Mouse (Mus musculus): ENCODE results near the gene Aqp7. TPM values are rescaled to one million over a fixed set of nuclear protein-coding genes. Genes with fewer than 3 reads are reported as not detected.

Gene Aqp7
- polyA plus RNA-seq (2012; rRNA removed) = 0.12 TPM in 1 of 2 replicates, not detected in the other

GRCm38 (mm10) chr4:41047524-41048271 is at the start of gene Aqp7:
Gene Aqp7, minus strand, starts transcription at chr4:41048139.

Other genes starting within 250 kb of the Aqp7 start
- gene B4galt1, start 194.1 kb downstream of the Aqp7 start, polyA plus RNA-seq (2012; rRNA removed) = 6.5 and 7.6 TPM in 2 replicates
- 0.21 TPM in 1 of 2 replicates, not detected in the other for gene Spink4, start 128.1 kb downstream of the Aqp7 start, polyA plus RNA-seq (2012; rRNA removed)
- gene Bag1, start 99.8 kb downstream of the Aqp7 start, polyA plus RNA-seq (2012; rRNA removed) = 130 TPM in 2 replicates
- gene Chmp5, start 99.7 kb downstream of the Aqp7 start, polyA plus RNA-seq (2012; rRNA removed) = 115 and 126 TPM in 2 replicates
- gene Nfx1, start 77.2 kb downstream of the Aqp7 start, polyA plus RNA-seq (2012; rRNA removed) = 119 and 120 TPM in 2 replicates
- gene Aqp3, start 50.0 kb upstream of the Aqp7 start, polyA plus RNA-seq (2012; rRNA removed) = 0.47 and 1.5 TPM in 2 replicates
- gene Nol6, start 76.3 kb upstream of the Aqp7 start, polyA plus RNA-seq (2012; rRNA removed) = 50.3 and 55.3 TPM in 2 replicates
- 150 and 160 TPM in 2 replicates for gene Ube2r2, start 87.6 kb upstream of the Aqp7 start, polyA plus RNA-seq (2012; rRNA removed)
- 32.4 and 39.1 TPM in 2 replicates for gene Ubap2, start 227.0 kb upstream of the Aqp7 start, polyA plus RNA-seq (2012; rRNA removed)